Mouse (Mus musculus) thymus, adult 2 months (tissue): Measurements from ENCODE around the gene Lacc1.

Experiments
- CTCF ChIP-seq: fragments of 200-500 bp; IDR thresholded peaks from 2 replicates; pipeline ENCODE4 v1.5.1; 2012; ENCODE audit warnings: mild to moderate bottlenecking, control low read depth, low read length, moderate library complexity, borderline replicate concordance; ENCODE audit not compliant: control insufficient read depth, poor library complexity, insufficient read depth; ENCODE audit errors: extremely low read depth
- POLR2A ChIP-seq: fragments of 200-500 bp; IDR thresholded peaks from 2 replicates; pipeline ENCODE4 v1.6.1; 2012; ENCODE audit warnings: mild to moderate bottlenecking, low read length, control low read depth, moderate library complexity; ENCODE audit not compliant: control insufficient read depth, poor library complexity, insufficient read depth; ENCODE audit errors: extremely low read depth

DNA sequence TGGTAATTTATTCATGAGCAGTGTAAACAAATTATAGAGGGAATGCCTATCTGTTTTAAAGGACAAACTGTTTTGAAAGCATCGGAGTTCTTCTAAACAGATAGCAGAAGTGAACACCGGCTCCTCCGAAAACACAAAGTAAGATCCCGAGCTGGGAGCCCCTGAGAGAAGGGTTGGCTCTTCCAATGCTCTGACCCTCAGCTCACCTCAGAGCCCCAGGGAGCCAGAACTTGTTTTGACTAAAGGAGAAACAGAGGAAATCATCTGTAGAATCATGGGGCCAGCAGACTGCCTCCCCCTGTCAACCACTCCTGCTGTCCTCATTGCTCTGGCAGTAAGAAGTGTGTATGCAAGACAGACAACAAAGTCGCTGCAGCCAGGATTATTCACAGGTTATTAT, 31.1 kb downstream of the Lacc1 start:
- no peak for TF ChIP-seq CTCF
- no peak for TF ChIP-seq POLR2A
